Mouse (Mus musculus) limb, embryonic 14.5 days (tissue): ENCODE data around the gene Plekho2. TPM values are rescaled to one million over a fixed set of nuclear protein-coding genes. Genes with fewer than 3 reads are reported as not detected.

Experiments used
- ATAC-seq: fragments of 200-750 bp; cut with Nextera tagmentation; 2 replicates; pipeline ENCODE4 v1.8.0; 2017; ENCODE audit warnings: low read depth, moderate number of reproducible peaks, moderate TSS enrichment; ENCODE audit not compliant: low FRiP score
- DNase-seq: peaks from one replicate; pipeline ENCODE4 v3.0.0-alpha.2; 2015; ENCODE audit warnings: low spot score
- H3K27ac ChIP-seq: fragments of 300-500 bp; sonication (generic); replicated peaks from 2 replicates; pipeline ENCODE4 v1.5.1; 2014; ENCODE audit warnings: low read depth, mild to moderate bottlenecking, low read length, moderate library complexity, mixed read lengths
- H3K27me3 ChIP-seq: fragments of 300-500 bp; sonication (generic); 2 replicates; pipeline ENCODE4 v1.6.1; 2014; ENCODE audit warnings: low read length, mixed read lengths; ENCODE audit not compliant: control insufficient read depth, insufficient read depth
- H3K36me3 ChIP-seq: fragments of 300-500 bp; sonication (generic); 2 replicates; pipeline ENCODE4 v1.6.1; 2014; ENCODE audit warnings: mild to moderate bottlenecking, low read length, moderate library complexity, mixed read lengths; ENCODE audit not compliant: control insufficient read depth, insufficient read depth
- H3K4me1 ChIP-seq: fragments of 300-500 bp; sonication (generic); 2 replicates; pipeline ENCODE4 v1.6.1; 2014; ENCODE audit warnings: antibody characterized with exemption, low read length, mixed read lengths; ENCODE audit not compliant: control insufficient read depth, insufficient read depth
- H3K4me2 ChIP-seq: fragments of 300-500 bp; sonication (generic); replicated peaks from 2 replicates; pipeline ENCODE4 v1.6.1; 2014; ENCODE audit warnings: low read depth, mild to moderate bottlenecking, low read length, moderate library complexity; ENCODE audit not compliant: severe bottlenecking
- H3K4me3 ChIP-seq: fragments of 300-500 bp; sonication (generic); replicated peaks from 2 replicates; pipeline ENCODE4 v1.5.1; 2014; ENCODE audit warnings: low read length
- H3K9ac ChIP-seq: fragments of 300-500 bp; sonication (generic); 2 replicates; pipeline ENCODE4 v1.6.1; 2014; ENCODE audit warnings: mild to moderate bottlenecking, low read depth, low read length, moderate library complexity; ENCODE audit not compliant: severe bottlenecking
- H3K9me3 ChIP-seq: fragments of 300-500 bp; sonication (generic); 2 replicates; pipeline ENCODE4 v1.6.1; 2016; ENCODE audit warnings: low read length; ENCODE audit not compliant: control insufficient read depth
- POLR2A ChIP-seq: fragments of 200-500 bp; IDR thresholded peaks from 2 replicates; pipeline ENCODE4 v1.8.0; 2012; ENCODE audit warnings: inconsistent platforms, mild to moderate bottlenecking, moderate library complexity, borderline replicate concordance; ENCODE audit not compliant: insufficient read depth, insufficient read length; ENCODE audit errors: extremely low read depth
- WGBS: fragments of 180-500 bp; shearing (Covaris S2); extraction: QIAGEN DNeasy Blood & Tissue Kit; methylation state at CpG from one replicate; pipeline ENCODE4 v1.1.7; 2014; 5-methylcytosine and 5-hydroxymethylcytosine counted together
- polyA plus RNA-seq, 2 experiments: library from polyadenylated mRNA; depleted of rRNA in 1 of 2; stranded (reverse) in 1 of 2; unstranded in 1 of 2; fragments of >200 nt; fragmentation: Nextera tagmentation in 1 of 2; extraction: Ambion mirVana in 1 of 2; gene quantifications; 2 replicates each; pipeline versions ENCODE4 v1.2.1 to v1.2.3; 2012 to 2014

Gene Plekho2
- polyA plus RNA-seq, 2 experiments, result 14.2 to 14.7 TPM

- Histone ChIP-seq H3K36me3 (peaks cover 39% of the 10 kb centered on the region), H3K9ac (no peak overlapping the region), H3K27ac (no peak overlapping the region), H3K4me1 (peaks cover 16% of the 10 kb centered on the region), H3K9me3 (no peaks in the 10 kb centered on the region), H3K4me3 (no peak overlapping the region), H3K4me2 (no peak overlapping the region), H3K27me3 (no peaks in the 10 kb centered on the region)
- 94% methylated on average over 3 of the region's 3 CpGs for WGBS
- ATAC-seq, result no peak
- no peak for TF ChIP-seq POLR2A
- DNase-seq, result no peak
Measured at GRCm38 (mm10) chr9:65592721-65593120, 12.9 kb upstream of the Plekho2 start.

GRCm38 (mm10) chr9:65589091-65589490, 9.3 kb upstream of the Plekho2 start:
- no peaks in the 10 kb centered on the region for H3K27me3 ChIP-seq
- ATAC-seq (no peak), DNase-seq (no peak)
- 0 out of 2 replicates have a peak overlapping the region, but pooled peaks have one; percentile 69 for H3K9ac ChIP-seq
- H3K4me2 ChIP-seq, result peak overlapping the region; percentile 99
- H3K9me3 ChIP-seq, result no peaks in the 10 kb centered on the region
- WGBS, result 89% methylated on average over 3 of the region's 3 CpGs
- H3K27ac ChIP-seq, result no peak overlapping the region
- peaks cover 26% of the 10 kb centered on the region for H3K4me1 ChIP-seq
- no peak for TF ChIP-seq POLR2A
- peak overlapping the region; percentile 56 for H3K4me3 ChIP-seq
- H3K36me3 ChIP-seq, result peaks cover 23% of the 10 kb centered on the region

- Histone ChIP-seq H3K27me3 (no peaks in the 10 kb centered on the region), H3K9ac (peak overlapping the region; percentile 69), H3K9me3 (no peaks in the 10 kb centered on the region), H3K4me3 (peak overlapping the region; percentile 56), H3K36me3 (peaks cover 11% of the 10 kb centered on the region), H3K27ac (no peak overlapping the region), H3K4me1 (peaks cover 26% of the 10 kb centered on the region), H3K4me2 (peak overlapping the region; percentile 99)
- under 1% methylated on average over 64 of the region's 64 CpGs for WGBS
- no peak for DNase-seq
- no peak for ATAC-seq
- TF ChIP-seq POLR2A, result no peak
Measured at GRCm38 (mm10) chr9:65587573-65588358, 7.9 kb upstream of the Plekho2 start.

- no peak for TF ChIP-seq POLR2A
- Histone ChIP-seq H3K27me3 (no peaks in the 10 kb centered on the region), H3K9ac (peak overlapping the region; percentile 69), H3K4me3 (peak overlapping the region; percentile 56), H3K9me3 (no peaks in the 10 kb centered on the region), H3K27ac (no peak overlapping the region), H3K4me1 (peaks cover 26% of the 10 kb centered on the region), H3K36me3 (peaks cover 8% of the 10 kb centered on the region), H3K4me2 (peak overlapping the region; percentile 99)
- WGBS, result 0% methylated on average over 6 of the region's 6 CpGs
- no peak for DNase-seq
- no peak for ATAC-seq
Measured at GRCm38 (mm10) chr9:65587270-65587572, 7.4 kb upstream of the Plekho2 start.

- Histone ChIP-seq H3K9ac (peak within 1 kb of the TSS; percentile 69), H3K9me3 (no peaks in the 10 kb centered on the region), H3K4me3 (peak within 1 kb of the TSS; percentile 56), H3K27ac (no peak within 1 kb of the TSS), H3K4me2 (peak within 1 kb of the TSS; percentile 99), H3K4me1 (peaks cover 26% of the 10 kb centered on the region), H3K36me3 (peaks cover 7% of the 10 kb centered on the region), H3K27me3 (no peaks in the 10 kb centered on the region)
- ATAC-seq (peak; percentile 90), DNase-seq (peak; percentile 95)
- WGBS, result 7% methylated on average over 28 of the region's 28 CpGs
- no peak for TF ChIP-seq POLR2A
Measured at GRCm38 (mm10) chr9:65586406-65587269, 6.8 kb upstream of the Plekho2 start, which contains the start of gene Pif1. Gene Pif1 (plus strand): TSS chr9:65587160.
